Mouse (Mus musculus) heart, postnatal 0 days (tissue): ENCODE data around the gene Ppm1b. TPM values are rescaled to one million over a fixed set of nuclear protein-coding genes. Genes with fewer than 3 reads are reported as not detected.

Experiments
- ATAC-seq: fragments of 200-750 bp; cut with Nextera tagmentation; 2 replicates; pipeline ENCODE4 v1.8.0; 2017; ENCODE audit warnings: low read depth, moderate number of reproducible peaks, moderate library complexity; ENCODE audit not compliant: insufficient read depth
- DNase-seq: peaks from one replicate; pipeline ENCODE4 v3.0.0-alpha.2; 2016; ENCODE audit warnings: low spot score
- H3K27ac ChIP-seq: fragments of 300-500 bp; sonication (generic); 2 replicates; pipeline ENCODE4 v1.5.1; 2014; ENCODE audit warnings: low read depth, mild to moderate bottlenecking
- H3K27me3 ChIP-seq: fragments of 300-500 bp; sonication (generic); 2 replicates; pipeline ENCODE4 v1.6.1; 2014; ENCODE audit warnings: low read length, mixed read lengths; ENCODE audit not compliant: control insufficient read depth, insufficient read depth
- H3K36me3 ChIP-seq: fragments of 300-500 bp; sonication (generic); replicated peaks from 2 replicates; pipeline ENCODE4 v1.6.1; 2014; ENCODE audit warnings: low read length, mixed read lengths; ENCODE audit not compliant: control insufficient read depth, insufficient read depth
- H3K4me1 ChIP-seq: fragments of 300-500 bp; sonication (generic); 2 replicates; pipeline ENCODE4 v1.6.1; 2014; ENCODE audit warnings: antibody characterized with exemption; ENCODE audit not compliant: control insufficient read depth, insufficient read depth
- H3K4me2 ChIP-seq: fragments of 300-500 bp; sonication (generic); 2 replicates; pipeline ENCODE4 v1.6.1; 2014; ENCODE audit warnings: low read depth, mild to moderate bottlenecking, low read length, moderate library complexity
- H3K4me3 ChIP-seq: fragments of 300-500 bp; sonication (generic); 2 replicates; pipeline ENCODE4 v1.5.1; 2014; ENCODE audit warnings: low read depth, low read length
- H3K9ac ChIP-seq: fragments of 300-500 bp; sonication (generic); replicated peaks from 2 replicates; pipeline ENCODE4 v1.6.1; 2014; ENCODE audit warnings: low read depth, low read length, mixed read lengths
- H3K9me3 ChIP-seq: fragments of 300-500 bp; sonication (generic); replicated peaks from 2 replicates; pipeline ENCODE4 v1.6.1; 2016; ENCODE audit warnings: low read length; ENCODE audit not compliant: control insufficient read depth
- CTCF ChIP-seq: IDR thresholded peaks from 2 replicates; pipeline ENCODE4 v1.5.1; 2016; ENCODE audit warnings: antibody characterized with exemption, control low read depth, low read depth
- EP300 ChIP-seq: IDR thresholded peaks from 2 replicates; pipeline ENCODE4 v1.6.1; 2016; ENCODE audit warnings: antibody characterized with exemption, low read depth
- WGBS: fragments of 180-500 bp; shearing (Covaris S2); extraction: QIAGEN DNeasy Blood & Tissue Kit; methylation state at CpG from one replicate; pipeline ENCODE4 v1.1.7; 2014; 5-methylcytosine and 5-hydroxymethylcytosine counted together
- polyA plus RNA-seq: library from polyadenylated mRNA; unstranded; fragments of >200 nt; fragmentation: Nextera tagmentation; extraction: Ambion mirVana; gene quantifications from 2 replicates; pipeline ENCODE4 v1.2.1, GENCODE M21; 2015
- total RNA-seq: library from RNA; depleted of rRNA; stranded (reverse); fragments of >200 nt; gene quantifications from 2 replicates; pipeline ENCODE4 v1.2.3, GENCODE M21; 2014; ENCODE audit warnings: low replicate concordance

Gene Ppm1b
- total and polyA plus RNA-seq, 2 experiments from 2014 or later: 44.6 to 49.2 TPM

- H3K4me2 ChIP-seq: no peak overlapping the region
- H3K9me3 ChIP-seq: no peaks in the 10 kb centered on the region
- H3K27ac ChIP-seq: no peak overlapping the region
- H3K4me1 ChIP-seq: peaks cover 9% of the 10 kb centered on the region
- H3K4me3 ChIP-seq: no peak overlapping the region
- no peak overlapping the region for H3K9ac ChIP-seq
- H3K36me3 ChIP-seq: no peaks in the 10 kb centered on the region
- ATAC-seq: no peak
- 84% methylated on average over 6 of the region's 6 CpGs for WGBS
- DNase-seq: no peak
- no peaks in the 10 kb centered on the region for H3K27me3 ChIP-seq
- TF ChIP-seq CTCF (no peak), EP300 (no peak)
Observed at GRCm38 (mm10) chr17:84944348-84944747, 12.2 kb upstream of the Ppm1b start.

GRCm38 (mm10) chr17:84952521-84952920 is 4.0 kb upstream of the Ppm1b start:
- H3K4me2 ChIP-seq: no peak overlapping the region
- no peak for ATAC-seq
- WGBS: 88% methylated on average over 5 of the region's 5 CpGs
- peaks cover 6% of the 10 kb centered on the region for H3K4me1 ChIP-seq
- no peak overlapping the region for H3K27ac ChIP-seq
- H3K36me3 ChIP-seq: no peaks in the 10 kb centered on the region
- TF ChIP-seq CTCF (no peak), EP300 (no peak)
- H3K27me3 ChIP-seq: no peaks in the 10 kb centered on the region
- no peak for DNase-seq
- no peaks in the 10 kb centered on the region for H3K9me3 ChIP-seq
- H3K9ac ChIP-seq: no peak overlapping the region
- no peak overlapping the region for H3K4me3 ChIP-seq

GRCm38 (mm10) chr17:84953776-84954175 is 2.8 kb upstream of the Ppm1b start:
- WGBS: 83% methylated on average over 5 of the region's 5 CpGs
- no peaks in the 10 kb centered on the region for H3K27me3 ChIP-seq
- no peak overlapping the region for H3K27ac ChIP-seq
- H3K4me1 ChIP-seq: peaks cover 6% of the 10 kb centered on the region
- no peak overlapping the region for H3K4me2 ChIP-seq
- no peak overlapping the region for H3K4me3 ChIP-seq
- ATAC-seq: no peak
- TF ChIP-seq CTCF (no peak), EP300 (no peak)
- no peaks in the 10 kb centered on the region for H3K9me3 ChIP-seq
- H3K9ac ChIP-seq: no peak overlapping the region
- DNase-seq: no peak
- no peaks in the 10 kb centered on the region for H3K36me3 ChIP-seq

GRCm38 (mm10) chr17:84954881-84955280 is 1.7 kb upstream of the Ppm1b start:
- WGBS: 87% methylated on average over 5 of the region's 5 CpGs
- Histone ChIP-seq H3K36me3 (no peaks in the 10 kb centered on the region), H3K4me1 (peaks cover 11% of the 10 kb centered on the region), H3K9ac (no peak overlapping the region), H3K4me2 (no peak overlapping the region), H3K27me3 (no peaks in the 10 kb centered on the region), H3K4me3 (no peak overlapping the region), H3K9me3 (no peaks in the 10 kb centered on the region), H3K27ac (no peak overlapping the region)
- DNase-seq (no peak), ATAC-seq (no peak)
- no peak for TF ChIP-seq EP300
- TF ChIP-seq CTCF: no peak

GRCm38 (mm10) chr17:84956931-84957486 is 468 bp downstream of the Ppm1b start:
- peak; percentile 84 for ATAC-seq
- DNase-seq: peak; percentile 99

More at GRCm38 (mm10) chr17:84956931-84957486, 468 bp downstream of the Ppm1b start:
- H3K4me3 ChIP-seq: peak overlapping the region; percentile 48
- H3K36me3 ChIP-seq: no peaks in the 10 kb centered on the region
- H3K4me1 ChIP-seq: peaks cover 15% of the 10 kb centered on the region
- no peaks in the 10 kb centered on the region for H3K27me3 ChIP-seq
- peak overlapping the region; percentile 90 for H3K27ac ChIP-seq
- peak overlapping the region; percentile 62 for H3K9ac ChIP-seq
- no peak; the same call in 1 of the 2 replicates for TF ChIP-seq EP300
- no peak for TF ChIP-seq CTCF
- WGBS: under 1% methylated on average over 24 of the region's 24 CpGs
- H3K9me3 ChIP-seq: no peaks in the 10 kb centered on the region
- peak overlapping the region; percentile 70 for H3K4me2 ChIP-seq
